Mouse (Mus musculus) c-Kit-positive CD71-positive TER-119-positive erythroid progenitor cells, embryonic 14.5 days (primary cell): Measurements from ENCODE around the gene Pxk.
A peak's percentile ranks its signal among the peaks of the same experiment; 100 is the strongest.

Experiments
- DNase-seq: peaks from one replicate; pipeline ENCODE4 v3.0.0-alpha.2; 2013; ENCODE audit warnings: low spot score

The Pxk gene

DNA sequence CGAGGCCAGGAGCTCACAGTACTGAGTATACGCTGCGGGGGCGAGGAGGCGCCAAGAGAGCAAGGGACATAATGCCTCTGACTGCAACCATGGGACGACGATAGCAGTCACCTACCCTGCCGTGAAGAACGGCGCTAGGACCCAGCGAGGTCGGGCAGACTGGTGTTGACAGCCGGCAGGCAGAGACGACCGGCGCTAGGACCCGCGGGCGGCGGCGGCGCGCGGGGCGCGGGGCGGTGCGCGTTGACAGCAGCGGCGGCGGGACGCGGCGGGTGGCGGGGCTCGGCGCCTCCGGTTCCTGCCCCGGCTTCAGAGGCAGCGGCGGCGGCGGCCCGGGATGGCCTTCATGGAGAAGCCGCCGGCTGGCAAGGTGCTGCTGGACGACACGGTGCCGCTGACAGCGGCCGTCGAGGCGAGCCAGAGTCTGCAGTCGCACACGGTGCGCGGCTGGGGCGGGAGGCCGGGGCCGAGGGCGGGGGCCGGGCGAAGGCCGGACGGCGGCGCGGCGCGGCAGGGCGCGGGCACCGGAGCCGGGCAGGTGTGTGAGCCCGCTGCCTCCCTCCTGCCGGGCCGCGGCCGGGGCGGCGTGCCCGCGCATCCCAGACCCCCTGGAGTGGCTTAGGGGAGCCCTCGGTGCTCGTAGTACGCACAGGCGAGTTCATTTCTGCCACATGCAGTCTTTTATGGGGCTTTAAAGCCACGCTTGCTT, at the start of gene Pxk:
Gene Pxk (plus strand): TSS at position 234 of the 709 bp plus-strand sequence.
- DNase-seq: peak; percentile 79

DNA sequence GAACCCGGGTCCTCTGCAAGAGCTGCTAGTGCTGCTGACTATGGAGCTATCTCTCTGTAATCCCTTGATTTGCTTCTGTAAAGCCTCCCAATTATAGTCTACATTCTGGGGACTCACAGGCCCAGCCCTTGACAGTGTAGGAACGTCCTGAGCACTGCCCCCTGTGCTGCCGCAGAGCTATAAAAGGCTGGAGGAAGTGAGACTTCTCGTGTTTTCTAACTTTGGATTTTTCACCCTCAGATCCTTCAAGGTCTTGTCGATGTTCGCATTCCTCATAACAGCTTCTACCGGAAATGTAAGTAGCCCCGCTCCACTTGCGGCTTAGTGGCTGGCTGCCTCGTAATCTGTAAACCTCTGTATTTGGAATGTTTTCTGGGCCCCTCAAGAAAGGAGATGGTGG, 48.7 kb upstream of the Pxk start:
- DNase-seq: no peak

DNA sequence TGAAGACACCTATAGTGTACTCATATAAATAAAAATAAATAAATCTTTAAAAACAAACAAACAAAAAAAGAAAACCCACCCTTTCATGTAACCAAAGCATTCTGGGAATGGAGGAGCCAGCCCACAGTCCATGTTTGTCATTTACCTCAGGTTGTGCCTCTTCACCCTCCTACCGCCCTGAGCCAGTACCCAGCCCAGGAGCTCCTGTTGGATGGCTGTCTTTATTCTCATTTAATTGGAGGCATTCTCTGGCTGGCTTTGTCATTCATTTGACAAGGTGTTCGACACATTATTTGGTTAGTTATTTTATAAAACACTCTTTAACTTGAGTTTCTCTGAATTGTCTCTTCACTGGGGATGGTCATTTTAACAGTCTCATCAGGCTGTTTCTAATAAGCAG, 46.1 kb upstream of the Pxk start:
- no peak for DNase-seq

DNA sequence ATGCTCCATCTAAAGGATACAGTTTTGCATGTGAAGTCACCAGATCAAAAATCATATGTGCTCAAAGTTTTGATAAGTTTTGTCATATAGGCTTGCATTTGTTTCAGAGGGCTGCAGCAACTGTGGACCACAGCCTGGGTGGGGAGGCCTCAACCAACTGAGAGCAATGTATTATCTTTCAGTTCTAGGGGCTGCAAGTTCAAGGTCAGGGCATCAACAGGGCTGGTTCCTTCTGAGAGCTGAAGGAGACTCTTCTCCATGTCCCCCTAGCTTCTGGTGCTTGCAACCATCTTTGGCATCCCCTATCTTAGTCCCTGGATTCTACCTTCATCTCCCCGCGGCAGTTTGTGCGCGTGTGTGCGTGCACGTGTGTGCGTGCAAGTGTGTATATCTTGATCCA, 45.4 kb upstream of the Pxk start:
- DNase-seq: no peak

DNA sequence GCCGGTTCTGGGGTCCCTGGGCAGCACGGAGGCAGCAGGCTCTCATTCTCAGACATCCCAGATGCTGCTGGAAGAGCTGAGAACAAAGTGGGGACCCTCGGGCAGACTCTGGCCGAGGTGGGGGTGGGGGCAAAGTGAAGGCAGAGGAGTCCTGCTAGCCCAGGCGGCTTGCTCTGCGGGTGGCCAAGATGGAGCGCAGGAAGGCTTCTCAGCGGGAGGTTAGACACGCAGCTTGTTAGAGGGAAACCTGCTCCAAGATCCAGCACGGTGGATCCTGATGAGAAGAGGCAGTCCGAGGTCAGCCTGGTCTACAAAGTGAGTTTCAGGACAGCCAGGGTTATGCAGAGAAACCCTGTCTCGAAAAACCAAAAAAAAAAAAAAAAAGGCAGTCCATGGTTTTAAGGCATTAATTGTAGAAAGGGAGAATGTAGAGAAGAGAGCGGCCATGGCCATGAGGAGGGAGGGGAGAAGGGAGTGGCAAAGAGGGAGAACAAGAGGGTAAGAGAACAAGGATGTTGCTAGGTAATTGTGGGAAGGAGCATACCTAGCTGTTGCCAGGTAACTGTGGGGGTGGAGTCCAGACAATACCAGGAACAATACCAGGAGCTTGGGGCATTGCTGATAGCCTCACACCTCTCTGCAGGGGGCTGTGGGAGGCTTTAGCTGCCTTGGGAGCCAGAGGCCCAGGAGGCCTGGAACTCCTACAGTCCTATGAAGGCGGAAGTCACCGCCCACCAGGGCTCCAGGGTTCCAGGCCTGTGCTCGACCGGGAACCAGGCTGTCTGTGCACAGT, 43.5 kb upstream of the Pxk start:
- no peak for DNase-seq

DNA sequence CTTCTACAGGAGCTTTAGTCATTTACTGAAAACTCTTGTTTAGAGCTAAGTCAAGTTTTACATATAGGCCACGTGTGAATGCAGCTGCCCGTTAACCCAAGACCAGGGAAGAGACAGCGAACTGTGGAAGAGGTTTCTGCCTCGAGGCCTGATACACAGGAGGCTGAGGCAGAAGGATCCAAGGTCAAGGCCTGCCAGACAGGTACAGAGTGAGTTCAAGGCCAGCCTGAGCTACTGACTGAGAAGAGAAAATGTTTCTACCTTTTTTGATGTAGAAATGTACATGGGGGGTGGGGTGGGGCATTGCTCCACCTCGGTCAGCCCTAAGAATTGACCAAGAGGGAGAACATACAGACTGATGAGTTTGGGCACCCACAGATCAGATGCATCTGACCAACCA, 41.9 kb upstream of the Pxk start:
- DNase-seq: no peak

DNA sequence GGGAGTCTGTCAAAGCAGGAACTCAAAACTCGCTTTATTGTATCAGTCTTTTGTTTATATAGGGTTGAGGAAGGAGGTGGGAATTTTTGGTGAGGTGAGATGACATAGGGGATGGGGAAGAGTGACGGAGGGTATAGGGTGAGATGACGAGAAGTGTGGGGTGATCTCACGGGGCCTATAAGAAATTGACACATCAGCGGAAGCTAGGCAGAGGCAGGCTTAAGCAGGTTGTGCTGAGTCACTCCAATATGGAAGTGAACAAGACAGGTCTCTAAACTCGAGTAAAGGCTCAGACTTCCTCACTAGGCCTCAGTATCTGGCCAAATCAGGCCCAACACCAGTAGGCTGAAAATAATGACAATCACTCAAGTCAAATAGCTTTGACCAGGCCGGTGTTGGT, 38.1 kb upstream of the Pxk start:
- no peak for DNase-seq

DNA sequence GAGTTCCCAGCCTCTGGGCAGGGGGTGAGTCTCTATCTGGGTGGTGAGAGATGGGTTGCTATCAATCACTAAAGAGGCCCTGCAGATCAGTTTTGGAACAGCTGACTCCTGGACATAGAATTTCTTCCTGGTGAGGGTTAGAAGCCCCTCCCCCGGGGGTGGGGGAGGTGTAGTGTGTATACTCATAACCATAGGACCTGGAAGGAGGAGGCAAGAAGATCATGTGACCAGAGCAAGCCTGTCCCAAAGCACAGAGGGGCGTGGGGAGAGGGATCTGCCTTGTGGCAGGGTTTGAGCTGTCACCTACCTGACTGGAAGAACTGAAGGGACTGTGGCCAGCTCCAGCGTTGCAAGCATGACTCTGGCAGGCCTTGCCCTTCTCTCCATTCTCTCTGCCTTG, 35.9 kb upstream of the Pxk start:
- no peak for DNase-seq

DNA sequence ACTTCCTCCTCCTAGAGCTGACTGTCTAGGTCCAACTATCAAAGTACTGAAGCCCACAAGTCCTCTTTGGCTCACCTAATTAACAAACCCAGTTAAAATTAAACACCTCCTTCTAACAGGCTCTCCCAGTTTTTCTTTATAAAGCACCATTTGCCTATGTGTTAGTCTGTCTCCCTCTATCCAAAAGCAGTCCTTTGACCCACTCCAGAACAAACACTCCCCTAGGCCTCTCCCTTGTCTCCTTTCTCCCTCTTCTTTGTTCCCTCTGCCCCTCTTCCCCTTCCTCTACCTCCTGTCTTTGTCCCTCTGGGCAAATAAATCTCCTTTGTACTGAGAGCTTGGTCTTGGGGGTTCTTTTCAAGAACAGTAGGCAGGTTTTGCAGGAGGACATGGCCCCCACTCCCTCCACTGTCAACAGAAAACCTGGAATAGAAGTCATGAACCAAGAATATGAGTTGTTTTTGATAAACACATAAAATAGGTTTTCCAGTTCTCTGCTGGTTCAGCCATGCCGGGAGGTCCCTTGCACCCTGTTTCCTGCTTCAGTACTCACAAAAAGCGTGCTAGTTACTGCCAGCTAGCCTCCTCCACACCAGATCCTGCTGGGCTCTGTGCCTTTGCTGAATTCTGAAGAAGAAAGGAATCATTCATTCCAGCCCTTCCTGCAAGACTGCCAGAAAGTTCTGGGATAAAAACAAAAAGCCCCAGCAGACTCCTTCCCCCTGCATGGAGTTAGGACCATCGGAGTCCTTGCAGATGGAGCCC, 35.3 kb upstream of the Pxk start:
- no peak for DNase-seq

DNA sequence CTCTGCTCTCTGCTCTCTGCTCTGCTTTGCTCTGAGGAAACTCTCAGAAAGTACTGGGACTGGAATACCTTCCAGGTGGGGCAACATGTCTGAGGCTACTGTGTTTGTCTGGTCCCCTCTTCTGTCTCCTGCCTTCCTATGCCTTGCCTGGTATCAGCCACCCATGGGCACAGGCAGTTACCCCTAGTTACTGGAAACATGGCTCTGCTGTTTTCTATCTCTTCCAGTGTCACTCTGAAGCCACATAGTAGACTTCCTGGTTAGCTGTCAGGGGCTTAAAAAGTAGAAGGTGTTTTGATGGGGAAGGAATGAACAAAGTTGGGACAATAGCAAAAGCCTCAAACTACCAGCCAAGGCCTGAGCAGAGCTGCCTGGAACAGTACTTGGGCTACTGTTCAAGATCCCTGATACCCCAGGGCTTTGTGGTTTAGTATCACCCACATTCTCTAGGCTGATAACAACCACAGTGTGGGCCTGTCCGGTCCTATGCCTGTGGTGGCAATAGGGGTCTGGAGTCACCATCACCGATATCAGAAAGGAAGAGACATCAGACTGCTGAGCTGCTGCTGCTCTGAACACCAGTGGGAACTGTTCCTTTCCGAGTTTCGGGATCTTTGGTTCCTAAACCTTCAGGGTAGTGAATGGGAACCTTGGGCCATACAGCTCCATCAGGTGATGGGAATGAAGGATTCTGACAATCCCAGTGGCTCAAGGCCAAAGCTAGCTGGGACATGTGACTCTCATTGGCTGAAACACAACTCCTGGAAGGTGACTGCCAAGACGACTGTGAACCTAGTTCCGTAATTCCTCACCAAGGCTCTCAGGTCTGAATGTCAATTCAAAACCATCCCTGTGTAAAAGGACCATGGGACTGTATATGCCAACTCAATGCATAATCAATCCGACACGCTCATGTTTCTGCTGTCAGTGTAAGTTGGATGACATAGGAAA, 33.9 kb upstream of the Pxk start:
- no peak for DNase-seq

DNA sequence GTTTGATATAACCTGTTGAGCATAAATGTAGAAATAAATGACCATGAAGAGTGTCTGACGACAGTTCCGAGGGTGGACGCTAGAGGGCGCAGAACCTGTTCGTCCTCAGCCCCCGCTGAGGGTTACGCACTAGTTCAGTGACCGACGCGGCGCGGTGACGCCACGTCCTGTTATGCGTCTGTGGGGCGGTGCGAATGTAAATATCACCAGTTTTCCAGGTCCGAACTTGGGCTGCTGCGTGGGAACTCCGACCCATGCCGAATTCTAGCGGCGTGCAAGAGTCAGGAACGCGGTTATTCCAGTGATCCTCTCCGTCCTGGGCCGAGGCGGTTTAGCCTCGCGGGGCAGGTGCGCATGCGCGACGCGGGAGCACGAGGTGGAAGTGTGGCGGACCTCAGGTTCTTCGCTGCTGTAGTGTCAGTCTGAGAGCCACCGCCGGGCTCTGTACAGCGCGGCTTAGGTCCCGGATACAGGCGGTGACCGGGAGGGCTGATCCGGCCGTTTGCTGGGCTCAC, 17.8 kb upstream of the Pxk start, which contains the start of gene Rpp14:
Gene Rpp14 (plus strand): TSS at position 203 of the 515 bp plus-strand sequence.
- DNase-seq: peak; percentile 94

DNA sequence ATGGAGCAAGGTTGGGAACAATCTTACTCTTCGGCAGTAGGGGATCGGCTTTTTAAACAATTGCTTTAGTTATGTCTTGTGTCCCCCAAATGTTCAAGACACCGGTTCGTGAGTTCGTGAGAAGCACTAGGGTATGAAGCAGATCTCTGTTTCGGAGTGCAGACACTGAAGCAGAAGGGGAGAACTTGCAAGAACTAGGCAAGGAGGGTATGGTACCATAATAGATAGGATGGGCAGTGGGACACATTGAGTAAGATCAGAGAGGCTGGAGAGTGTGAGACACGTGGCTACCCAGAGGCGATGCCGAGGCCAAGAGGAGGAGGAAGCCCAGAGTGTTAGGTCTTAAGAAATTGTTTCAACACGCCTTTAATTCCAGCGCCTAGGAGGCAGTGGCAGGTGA, 17.3 kb upstream of the Pxk start:
- peak; percentile 43 for DNase-seq

DNA sequence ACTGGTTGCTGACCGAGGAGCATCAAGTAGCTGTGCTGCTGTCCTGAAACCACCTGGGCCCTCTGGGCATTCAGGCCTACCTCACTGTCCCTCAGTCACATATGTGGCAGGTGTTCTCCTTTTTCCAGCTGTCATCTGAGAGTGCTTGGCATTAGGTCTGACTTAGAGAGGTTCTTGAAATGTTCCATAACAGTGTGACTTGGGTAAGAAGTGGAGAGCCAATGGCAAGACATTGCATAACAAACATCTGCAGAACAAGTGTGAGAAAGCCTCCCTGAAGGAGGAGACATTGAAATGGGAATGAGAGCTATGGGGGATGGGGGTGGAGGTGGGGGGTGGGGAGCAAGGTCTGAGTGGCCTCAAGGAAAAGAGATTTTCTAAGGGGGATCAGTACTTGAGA, 15.1 kb upstream of the Pxk start:
- DNase-seq: no peak

DNA sequence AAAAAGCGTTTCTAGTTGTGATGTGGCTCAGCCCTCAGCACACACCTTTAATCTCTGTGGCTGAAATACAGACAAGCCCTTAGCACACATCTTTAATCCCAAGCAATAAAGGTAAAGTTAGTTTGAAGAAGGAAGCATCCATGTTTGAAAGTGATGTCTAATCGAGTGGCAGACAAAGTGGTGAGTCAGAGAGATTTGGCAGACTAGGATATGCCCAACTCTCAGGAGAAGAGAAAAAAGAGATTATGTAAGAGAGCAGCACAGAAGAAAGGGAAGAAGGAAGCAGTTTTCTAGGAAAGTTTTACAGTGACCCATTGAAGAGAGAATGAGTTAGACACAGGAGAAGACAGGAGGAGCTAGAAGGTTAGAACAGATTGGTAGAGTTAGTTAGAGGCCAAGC, 9.0 kb upstream of the Pxk start:
- no peak for DNase-seq

DNA sequence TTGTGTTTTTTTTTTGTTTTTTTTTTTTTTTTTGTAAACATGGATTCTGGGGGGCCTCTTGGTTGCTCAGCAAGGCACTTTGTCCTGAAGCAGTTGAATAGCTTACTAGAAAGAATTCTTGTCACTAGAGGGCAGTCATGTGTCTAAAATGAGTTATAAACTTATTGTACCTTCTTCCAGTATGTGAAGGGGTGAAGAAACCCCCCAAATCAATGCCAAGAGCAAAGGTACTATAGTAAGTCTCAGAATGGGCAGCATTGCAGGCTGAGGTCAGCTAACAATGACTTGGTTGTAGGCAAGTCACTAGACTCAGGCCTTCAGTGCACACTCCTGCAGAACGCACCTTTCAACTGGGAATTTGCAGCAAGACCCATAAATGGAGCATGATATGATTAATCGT, 5.4 kb upstream of the Pxk start:
- DNase-seq: peak; percentile 32

DNA sequence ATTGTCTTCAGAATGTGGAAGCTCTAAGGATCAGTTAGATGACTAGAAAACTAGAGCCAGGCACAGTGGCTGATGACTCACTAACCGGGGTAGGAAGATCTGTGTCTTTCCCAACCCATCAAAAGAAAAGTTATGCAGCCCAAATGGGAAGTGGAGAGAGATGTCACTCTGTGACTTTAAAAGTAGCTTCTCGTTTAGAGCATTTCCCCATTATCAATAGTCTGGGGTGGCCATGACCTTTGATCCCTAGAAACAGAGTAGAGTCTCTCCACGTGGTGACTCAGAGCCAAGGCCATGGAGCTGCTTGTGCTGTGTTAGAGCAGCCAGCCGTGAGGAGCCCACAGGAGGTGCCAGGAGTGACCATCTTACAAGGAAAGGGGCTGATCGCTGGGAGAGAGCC, 4.6 kb upstream of the Pxk start:
- no peak for DNase-seq

DNA sequence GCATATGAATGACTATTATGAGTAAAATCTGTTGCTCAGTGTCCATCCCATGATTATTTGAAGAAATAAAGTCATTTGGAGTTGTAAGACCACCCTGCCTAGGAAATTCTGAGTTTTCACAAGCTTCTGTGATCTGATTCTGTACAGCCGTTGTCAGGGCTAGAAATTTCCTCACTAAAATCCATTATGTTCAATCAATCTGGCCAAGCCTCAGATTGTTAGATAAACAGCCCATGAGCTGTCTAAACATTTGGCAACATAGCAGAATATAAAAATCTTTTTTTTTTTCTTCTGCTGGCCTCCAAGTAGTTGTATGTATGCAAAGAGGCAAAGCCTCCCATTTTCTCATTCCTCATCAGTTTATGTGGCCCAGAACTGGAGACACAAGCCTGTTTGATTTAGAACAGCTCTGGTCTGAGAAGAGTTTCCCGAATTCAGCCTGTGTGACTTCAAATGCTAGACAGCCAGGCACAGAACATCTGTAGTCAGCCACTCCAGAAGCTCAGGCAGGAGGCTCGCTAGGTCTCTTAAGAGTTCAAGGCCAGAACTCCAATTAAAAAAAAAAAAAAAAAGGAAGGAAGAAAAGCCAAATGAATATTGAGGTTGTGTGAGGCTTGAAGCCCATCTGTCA, 3.0 kb upstream of the Pxk start:
- DNase-seq: no peak

DNA sequence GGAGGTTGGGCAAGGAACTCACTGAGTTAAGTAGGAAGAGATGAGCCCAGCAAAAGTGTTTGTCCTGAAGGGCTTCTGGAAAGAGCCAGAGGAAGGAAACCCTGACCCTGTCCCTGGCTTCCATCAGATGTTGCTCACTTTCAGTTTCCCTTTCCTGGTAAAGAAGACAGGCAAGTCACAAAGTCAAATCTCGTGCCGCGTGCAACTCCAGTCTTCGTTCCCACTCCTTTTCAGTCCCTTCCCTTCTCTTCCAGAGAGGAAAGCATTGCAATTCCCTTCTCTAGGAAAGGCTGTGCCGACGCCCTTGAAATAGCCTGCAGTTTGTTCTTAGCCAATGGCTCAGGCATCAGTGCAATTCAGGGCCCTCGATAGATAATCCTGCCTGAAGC, 2.5 kb upstream of the Pxk start:
- DNase-seq: no peak

DNA sequence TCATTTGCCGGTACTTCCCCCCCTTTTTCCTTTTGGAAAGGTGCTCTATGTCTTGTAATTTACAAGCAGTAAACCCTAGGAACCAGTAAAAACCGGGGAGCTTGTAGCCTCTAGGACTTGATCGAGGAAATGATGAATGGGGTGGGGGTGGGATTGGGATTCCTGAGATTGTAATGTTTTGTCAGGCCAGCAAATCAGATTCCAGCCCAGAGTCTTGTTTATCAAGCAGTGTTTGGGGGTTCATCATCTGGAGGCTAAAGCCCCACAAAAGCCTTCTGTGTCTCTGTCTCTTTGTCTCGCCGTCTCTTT, 630 bp downstream of the Pxk start:
- no peak for DNase-seq

DNA sequence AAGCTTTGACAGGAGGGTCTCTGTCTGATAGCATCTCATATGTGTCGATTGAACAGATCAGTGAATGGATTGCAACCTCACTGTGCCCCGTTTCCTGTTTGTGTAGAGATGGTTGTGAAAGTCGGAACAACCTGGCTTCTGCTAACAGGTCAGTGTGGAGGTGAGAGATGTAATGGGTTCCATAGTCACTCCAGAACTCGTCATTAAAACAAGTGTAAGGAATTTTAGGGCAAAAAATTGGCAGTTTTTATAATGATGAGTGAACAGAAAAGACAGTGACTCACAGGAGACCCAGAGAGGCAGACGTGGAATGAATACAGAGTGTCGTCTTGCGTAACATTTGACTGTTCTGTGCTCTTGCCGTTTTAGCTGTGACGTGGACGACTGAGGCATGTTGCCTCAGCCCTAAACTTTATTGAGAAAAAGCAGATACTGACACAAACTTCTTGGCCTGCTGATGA, 1.6 kb downstream of the Pxk start:
- no peak for DNase-seq

DNA sequence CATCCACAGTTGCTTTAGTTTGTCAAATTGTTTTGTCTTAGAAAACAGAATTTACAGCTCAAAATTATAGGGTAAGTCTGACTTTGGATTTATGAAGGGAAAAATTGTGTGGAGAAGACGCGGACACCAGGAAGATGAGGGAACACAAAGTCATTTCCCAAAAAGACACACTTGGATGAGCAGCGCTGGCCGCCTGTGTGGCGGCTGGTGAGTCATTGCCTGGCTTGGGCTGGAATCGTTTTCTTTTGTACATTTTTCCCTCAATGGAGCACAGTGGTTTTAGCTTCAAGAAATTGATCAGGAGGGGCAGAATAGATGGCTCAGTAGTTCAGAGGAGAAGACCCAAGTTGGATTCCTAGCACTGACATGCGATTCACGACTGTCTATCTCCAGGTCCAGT, 3.9 kb downstream of the Pxk start:
- DNase-seq: no peak
